Comparison of ENCODE assay signal across 19 mouse cellular contexts in genomic region chr1:133460996-133461395, GRCm38 (mm10).
"Had no signal": no experiment of that assay in that cellular context is flagged by ENCODE, and none has a peak within 500 bp of the region (broad histone marks: within the 10 kb centered on the region; RNA-seq: fewer than 3 reads in every experiment).

No protein-coding gene starts in this region.

- H3K9me3 ChIP-seq: midbrain, embryonic 10.5 days; midbrain, embryonic 12.5 days; neural tube, embryonic 13.5 days; neural tube, embryonic 15.5 days; stomach, embryonic 15.5 days had no signal

- H3K9ac ChIP-seq: lung, embryonic 14.5 days; midbrain, embryonic 12.5 days; neural tube, embryonic 13.5 days; neural tube, embryonic 15.5 days; stomach, embryonic 15.5 days had no signal

- H3K36me3 ChIP-seq: midbrain, embryonic 10.5 days; midbrain, embryonic 12.5 days; neural tube, embryonic 13.5 days; neural tube, embryonic 15.5 days; stomach, embryonic 15.5 days had no signal

- H3K27ac ChIP-seq: midbrain, embryonic 10.5 days; midbrain, embryonic 12.5 days; neural tube, embryonic 13.5 days; neural tube, embryonic 15.5 days; stomach, embryonic 15.5 days; stomach, postnatal 0 days had no signal

- DNase-seq: lung, adult 18-20 months; lung, embryonic 14.5 days; lung, postnatal 10 days; lung, postnatal 4 days; midbrain, embryonic 14.5 days; right cerebral cortex, adult 18-20 months; right cerebral cortex, postnatal 25 days; right cerebral cortex, postnatal 4 days; thymus, adult 2 months; thymus, postnatal 25 days; thymus, postnatal 4 days had no signal

- H3K4me2 ChIP-seq: lung, embryonic 14.5 days; midbrain, embryonic 12.5 days; neural tube, embryonic 13.5 days; neural tube, embryonic 15.5 days; stomach, embryonic 15.5 days had no signal

- ATAC-seq: midbrain, embryonic 16.5 days had no signal

- H3K4me3 ChIP-seq: midbrain, embryonic 10.5 days; midbrain, embryonic 12.5 days; myocyte; neural tube, embryonic 13.5 days; neural tube, embryonic 15.5 days; stomach, embryonic 15.5 days had no signal

- H3K27me3 ChIP-seq: midbrain, embryonic 12.5 days; neural tube, embryonic 13.5 days; neural tube, embryonic 15.5 days; stomach, embryonic 15.5 days had no signal

- H3K4me1 ChIP-seq: midbrain, embryonic 10.5 days; midbrain, embryonic 12.5 days; neural tube, embryonic 13.5 days; neural tube, embryonic 15.5 days had no signal
